Mouse (Mus musculus) heart, embryonic 10.5 days (tissue): ENCODE results near the gene Ube4a. TPM values are rescaled to one million over a fixed set of nuclear protein-coding genes. Genes with fewer than 3 reads are reported as not detected.

Experiments used
- DNase-seq: peaks from one replicate; pipeline ENCODE4 v3.0.0-alpha.2; 2017; ENCODE audit warnings: low spot score
- H3K27ac ChIP-seq: fragments of 300-500 bp; sonication (generic); 2 replicates; pipeline ENCODE4 v1.5.1; 2016; ENCODE audit warnings: mild to moderate bottlenecking
- H3K27me3 ChIP-seq: fragments of 300-500 bp; sonication (generic); 2 replicates; pipeline ENCODE4 v1.6.1; 2016; ENCODE audit warnings: mild to moderate bottlenecking; ENCODE audit not compliant: poor library complexity, insufficient read depth, severe bottlenecking
- H3K36me3 ChIP-seq: fragments of 300-500 bp; sonication (generic); 2 replicates; pipeline ENCODE4 v1.6.1; 2016; ENCODE audit warnings: mild to moderate bottlenecking, moderate library complexity
- H3K4me1 ChIP-seq: fragments of 300-500 bp; sonication (generic); 2 replicates; pipeline ENCODE4 v1.6.1; 2016; ENCODE audit warnings: mild to moderate bottlenecking
- H3K4me3 ChIP-seq: fragments of 300-500 bp; sonication (generic); 2 replicates; pipeline ENCODE4 v1.5.1; 2016; ENCODE audit warnings: mild to moderate bottlenecking, moderate library complexity
- H3K9me3 ChIP-seq: fragments of 300-500 bp; sonication (generic); 2 replicates; pipeline ENCODE4 v1.6.1; 2016; ENCODE audit warnings: mild to moderate bottlenecking, moderate library complexity
- WGBS: fragments of 180-500 bp; shearing (Covaris S2); methylation state at CpG from one replicate; pipeline ENCODE4 v1.1.7; 2016; 5-methylcytosine and 5-hydroxymethylcytosine counted together
- polyA plus RNA-seq: library from polyadenylated mRNA; unstranded; fragments of >200 nt; fragmentation: Nextera tagmentation; extraction: Ambion mirVana; gene quantifications from 2 replicates; pipeline ENCODE4 v1.2.1, GENCODE M21; 2016

The Ube4a gene
- polyA plus RNA-seq, 1 experiment from 2014 or later: 17.8 TPM

- 0 out of 2 replicates have a peak, but pooled peaks cover 4% of the 10 kb centered on the region for H3K27me3 ChIP-seq
- H3K36me3 ChIP-seq: no peaks in the 10 kb centered on the region
- peak; percentile 19 for DNase-seq
- no peak overlapping the region for H3K27ac ChIP-seq
- H3K4me3 ChIP-seq: no peak overlapping the region
- WGBS: 65% methylated on average over 4 of the region's 4 CpGs
- H3K9me3 ChIP-seq: no peaks in the 10 kb centered on the region
- H3K4me1 ChIP-seq: peaks cover 5% of the 10 kb centered on the region; the same call in 1 of the 2 replicates
Observed at GRCm38 (mm10) chr9:44994962-44995361, 29.6 kb upstream of the Ube4a start.

DNA sequence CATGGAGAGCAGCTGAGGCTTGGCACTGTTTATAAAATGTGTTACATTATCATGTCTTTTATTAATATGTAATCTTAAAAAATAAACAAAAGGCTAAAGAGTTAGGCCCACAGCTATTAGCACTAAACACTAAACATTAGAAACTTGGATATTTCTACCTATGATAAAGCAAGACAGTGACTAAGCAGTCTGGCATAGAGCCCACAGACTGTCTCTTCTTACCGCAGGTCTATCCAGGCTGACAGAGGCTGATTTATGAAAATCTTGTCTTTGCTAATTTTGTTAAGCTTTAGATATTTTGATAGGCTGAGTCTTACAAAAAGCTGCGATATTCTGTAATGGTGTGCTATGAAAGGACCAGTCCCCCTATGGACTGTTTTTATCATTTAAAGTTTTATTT lies 27.9 kb upstream of the Ube4a start:
- 0 out of 2 replicates have a peak, but pooled peaks cover 4% of the 10 kb centered on the region for H3K27me3 ChIP-seq
- no peaks in the 10 kb centered on the region for H3K36me3 ChIP-seq
- H3K9me3 ChIP-seq: no peaks in the 10 kb centered on the region
- H3K4me3 ChIP-seq: no peak overlapping the region
- 87% methylated on average over 2 of the region's 2 CpGs for WGBS
- peak; percentile 10 for DNase-seq
- H3K4me1 ChIP-seq: no peaks in the 10 kb centered on the region
- no peak overlapping the region for H3K27ac ChIP-seq

DNA sequence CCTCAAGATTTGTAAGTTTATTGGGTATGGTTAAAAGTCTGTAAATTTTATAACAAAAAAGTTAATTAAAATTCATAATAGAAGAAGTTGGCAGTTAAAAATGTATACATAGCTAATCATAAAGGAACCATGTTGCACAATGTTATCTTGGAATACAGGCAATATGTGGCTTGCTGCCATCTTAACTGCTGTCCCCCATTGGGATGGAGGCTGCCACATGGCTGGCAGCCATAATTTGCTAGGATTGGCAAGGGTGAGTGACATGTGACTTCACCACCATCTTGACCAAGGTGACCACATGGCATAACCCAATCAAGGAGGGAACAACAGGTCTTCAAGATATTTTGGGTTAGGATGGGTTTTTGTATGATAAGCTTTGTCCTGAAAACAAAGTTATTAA lies 26.9 kb upstream of the Ube4a start:
- Histone ChIP-seq H3K4me3 (no peak overlapping the region), H3K27ac (no peak overlapping the region), H3K4me1 (no peaks in the 10 kb centered on the region), H3K9me3 (no peaks in the 10 kb centered on the region), H3K36me3 (no peaks in the 10 kb centered on the region), H3K27me3 (no peaks in the 10 kb centered on the region)
- peak; percentile 13 for DNase-seq

DNA sequence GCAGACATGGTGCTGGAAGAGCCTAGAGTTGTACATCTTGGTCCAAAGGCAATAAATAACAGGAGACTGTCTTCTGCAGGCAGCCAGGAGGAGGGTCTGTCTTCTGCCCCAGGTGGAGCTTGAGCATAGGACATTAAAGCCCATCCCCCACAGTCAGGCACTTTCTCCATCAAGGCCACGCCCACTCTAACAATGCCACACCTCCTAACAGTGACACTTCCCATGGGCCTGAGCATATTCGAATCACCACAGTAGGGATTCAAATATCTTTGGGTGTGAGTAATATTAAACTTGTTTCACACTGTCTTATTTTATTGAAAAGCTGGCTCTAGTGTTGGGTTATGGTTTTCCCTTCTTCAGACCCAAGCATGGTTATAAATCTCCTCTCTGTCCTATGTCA lies 26.4 kb upstream of the Ube4a start:
- H3K36me3 ChIP-seq: no peaks in the 10 kb centered on the region
- DNase-seq: peak; percentile 58
- no peaks in the 10 kb centered on the region for H3K9me3 ChIP-seq
- H3K27ac ChIP-seq: no peak overlapping the region
- H3K4me1 ChIP-seq: peaks cover 1% of the 10 kb centered on the region; the same call in 1 of the 2 replicates
- WGBS: 84% methylated on average over 2 of the region's 2 CpGs
- no peaks in the 10 kb centered on the region for H3K27me3 ChIP-seq
- no peak overlapping the region for H3K4me3 ChIP-seq

DNA sequence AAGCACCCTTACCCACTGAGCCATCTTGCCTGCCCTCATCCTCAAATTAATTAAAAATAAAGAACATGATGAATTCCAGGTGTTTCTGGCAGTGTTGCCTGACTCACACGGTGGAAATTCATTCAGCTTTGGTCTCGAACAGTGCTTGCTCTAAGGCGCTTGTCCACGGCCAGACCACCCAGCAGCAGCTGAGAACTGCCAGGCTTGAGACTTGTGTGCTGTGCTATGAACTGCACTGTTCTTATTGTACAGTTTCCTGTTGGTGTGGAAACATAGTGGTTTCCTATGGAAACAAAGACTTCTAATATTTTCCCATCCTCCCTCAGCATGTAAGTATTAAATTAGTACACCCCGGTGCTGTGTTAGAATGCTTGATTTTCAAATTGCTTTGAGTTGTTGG lies 21.6 kb upstream of the Ube4a start:
- no peaks in the 10 kb centered on the region for H3K9me3 ChIP-seq
- H3K27ac ChIP-seq: no peak overlapping the region
- DNase-seq: no peak
- H3K27me3 ChIP-seq: peaks cover 7% of the 10 kb centered on the region; the same call in 1 of the 2 replicates
- H3K36me3 ChIP-seq: no peaks in the 10 kb centered on the region
- H3K4me1 ChIP-seq: peaks cover 9% of the 10 kb centered on the region; the same call in 1 of the 2 replicates
- no peak overlapping the region for H3K4me3 ChIP-seq
- WGBS: 69% methylated on average over 5 of the region's 5 CpGs

GRCm38 (mm10) chr9:44986242-44986781 lies 20.9 kb upstream of the Ube4a start:
- H3K27ac ChIP-seq: peak overlapping the region; percentile 42; the same call in 1 of the 2 replicates
- no peak for DNase-seq
- 58% methylated on average over 14 of the region's 14 CpGs for WGBS

DNA sequence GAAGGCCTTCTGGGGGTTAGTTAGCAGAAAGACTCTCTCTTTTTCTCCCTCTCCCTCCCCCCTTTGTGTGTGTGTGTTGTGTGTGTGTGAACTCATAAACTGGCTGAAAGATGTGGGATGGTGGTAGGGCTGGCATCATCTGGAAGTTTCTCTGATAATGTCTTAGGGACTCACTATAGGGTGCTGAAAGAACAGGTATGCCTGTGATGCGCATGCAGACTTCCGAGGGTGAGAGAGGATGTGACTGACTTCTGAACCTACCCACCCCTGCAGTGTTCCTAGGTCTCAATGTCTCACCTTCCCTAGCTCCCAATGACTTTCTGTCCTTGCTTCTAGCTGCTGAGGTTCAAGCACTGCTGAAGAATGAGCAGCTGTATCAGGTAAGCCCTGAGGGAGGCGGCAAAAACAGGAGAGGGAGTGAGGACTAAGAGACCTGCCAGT lies 20.3 kb upstream of the Ube4a start:
- peak overlapping the region; percentile 42 for H3K27ac ChIP-seq
- no peak for DNase-seq
- no peaks in the 10 kb centered on the region for H3K36me3 ChIP-seq
- no peak overlapping the region for H3K4me3 ChIP-seq
- H3K27me3 ChIP-seq: peaks cover 7% of the 10 kb centered on the region; the same call in 1 of the 2 replicates
- no peaks in the 10 kb centered on the region for H3K9me3 ChIP-seq
- peaks cover 9% of the 10 kb centered on the region; the same call in 1 of the 2 replicates for H3K4me1 ChIP-seq
- 68% methylated on average over 3 of the region's 3 CpGs for WGBS

More at GRCm38 (mm10) chr9:44986242-44986781, 20.9 kb upstream of the Ube4a start:
- no peaks in the 10 kb centered on the region for H3K9me3 ChIP-seq
- peaks cover 9% of the 10 kb centered on the region; the same call in 1 of the 2 replicates for H3K4me1 ChIP-seq
- peaks cover 7% of the 10 kb centered on the region; the same call in 1 of the 2 replicates for H3K27me3 ChIP-seq
- H3K4me3 ChIP-seq: no peak overlapping the region
- no peaks in the 10 kb centered on the region for H3K36me3 ChIP-seq

GRCm38 (mm10) chr9:44983001-44983400 lies 17.6 kb upstream of the Ube4a start:
- no peak for DNase-seq
- no peak overlapping the region for H3K27ac ChIP-seq
- H3K27me3 ChIP-seq: peaks cover 7% of the 10 kb centered on the region; the same call in 1 of the 2 replicates
- no peak overlapping the region for H3K4me3 ChIP-seq
- WGBS: 60% methylated on average over 2 of the region's 2 CpGs
- H3K9me3 ChIP-seq: no peaks in the 10 kb centered on the region
- H3K36me3 ChIP-seq: no peaks in the 10 kb centered on the region
- peaks cover 11% of the 10 kb centered on the region; the same call in 1 of the 2 replicates for H3K4me1 ChIP-seq

- WGBS: 77% methylated on average over 3 of the region's 3 CpGs
- Histone ChIP-seq H3K4me3 (no peak overlapping the region), H3K36me3 (no peaks in the 10 kb centered on the region), H3K27ac (no peak overlapping the region), H3K9me3 (no peaks in the 10 kb centered on the region), H3K27me3 (peaks cover 9% of the 10 kb centered on the region; the same call in 1 of the 2 replicates), H3K4me1 (peaks cover 11% of the 10 kb centered on the region; the same call in 1 of the 2 replicates)
- DNase-seq: no peak
Observed at GRCm38 (mm10) chr9:44982531-44982930, 17.1 kb upstream of the Ube4a start.

- Histone ChIP-seq H3K4me3 (no peak overlapping the region), H3K27ac (no peak overlapping the region), H3K9me3 (no peaks in the 10 kb centered on the region), H3K4me1 (peaks cover 11% of the 10 kb centered on the region; the same call in 1 of the 2 replicates), H3K36me3 (no peaks in the 10 kb centered on the region), H3K27me3 (peaks cover 13% of the 10 kb centered on the region; the same call in 1 of the 2 replicates)
- DNase-seq: no peak
- 80% methylated on average over 8 of the region's 8 CpGs for WGBS
Observed at GRCm38 (mm10) chr9:44982081-44982480, 16.7 kb upstream of the Ube4a start.

- H3K27ac ChIP-seq: no peak within 1 kb of the TSS
- no peaks in the 10 kb centered on the region for H3K36me3 ChIP-seq
- no peak for DNase-seq
- H3K4me3 ChIP-seq: no peak within 1 kb of the TSS
- peaks cover 8% of the 10 kb centered on the region; the same call in 1 of the 2 replicates for H3K4me1 ChIP-seq
- WGBS: 77% methylated on average over 4 of the region's 4 CpGs
- H3K9me3 ChIP-seq: no peaks in the 10 kb centered on the region
- H3K27me3 ChIP-seq: peaks cover 13% of the 10 kb centered on the region; the same call in 1 of the 2 replicates
Observed at GRCm38 (mm10) chr9:44981676-44982075, 16.3 kb upstream of the Ube4a start, which contains the start of gene Cd3d. Gene Cd3d, plus strand, starts transcription at chr9:44981786.

- WGBS: 80% methylated on average over 2 of the region's 2 CpGs
- Histone ChIP-seq H3K4me1 (0 out of 2 replicates have a peak, but pooled peaks cover 3% of the 10 kb centered on the region), H3K36me3 (no peaks in the 10 kb centered on the region), H3K27me3 (peaks cover 17% of the 10 kb centered on the region; the same call in 1 of the 2 replicates), H3K9me3 (no peaks in the 10 kb centered on the region), H3K27ac (no peak overlapping the region), H3K4me3 (no peak overlapping the region)
- no peak for DNase-seq
Observed at GRCm38 (mm10) chr9:44981104-44981503, 15.7 kb upstream of the Ube4a start.

DNA sequence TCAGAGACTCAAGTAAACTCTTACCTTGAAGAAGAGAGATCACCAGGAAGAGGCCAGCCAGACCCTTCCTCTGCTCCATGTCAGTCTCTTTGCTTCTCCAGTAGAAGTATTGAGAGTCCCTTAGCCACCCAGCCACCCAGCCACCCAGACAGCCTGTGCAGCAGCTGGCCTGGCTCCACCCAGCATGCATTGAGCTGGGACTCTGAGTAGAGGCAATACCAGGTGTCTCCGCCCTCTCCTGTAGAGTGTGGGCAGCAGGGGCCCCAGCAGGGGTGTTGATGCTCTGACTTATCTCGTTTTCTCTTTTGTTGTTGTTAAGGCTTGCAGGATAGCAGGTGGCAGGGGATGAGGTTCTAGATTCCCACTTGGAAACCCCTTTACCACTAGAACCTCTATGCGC lies 14.8 kb upstream of the Ube4a start, which contains the start of gene Cd3g:
Cd3g (minus strand) TSS at position 190 of the 400 bp plus-strand sequence.
- WGBS: 51% methylated on average over 3 of the region's 3 CpGs
- Histone ChIP-seq H3K9me3 (no peaks in the 10 kb centered on the region), H3K4me3 (no peak within 1 kb of the TSS), H3K4me1 (0 out of 2 replicates have a peak, but pooled peaks cover 2% of the 10 kb centered on the region), H3K27ac (no peak within 1 kb of the TSS), H3K36me3 (no peaks in the 10 kb centered on the region), H3K27me3 (peaks cover 15% of the 10 kb centered on the region; the same call in 1 of the 2 replicates)
- no peak for DNase-seq
